Mouse (Mus musculus) thymus, postnatal 10 days (tissue): Measurements from ENCODE around the gene Fyn.

Experiments used
- DNase-seq, 2 experiments: peaks; one replicate each; pipeline ENCODE4 v3.0.0; 2021; ENCODE audit warnings: low spot score in 2 of 2

Gene Fyn

GRCm38 (mm10) chr10:39443122-39443521 lies 74.5 kb downstream of the Fyn start:
- DNase-seq: no peak

- no peak for DNase-seq
These were observed 75.3 kb downstream of the Fyn start for GRCm38 (mm10) chr10:39443947-39444346.

GRCm38 (mm10) chr10:39445870-39446269 lies 77.2 kb downstream of the Fyn start:
- no peak for DNase-seq

- no peak for DNase-seq
These were observed 78.1 kb downstream of the Fyn start for GRCm38 (mm10) chr10:39446706-39447105.

- DNase-seq: no peak
These were observed 80.5 kb downstream of the Fyn start for GRCm38 (mm10) chr10:39449179-39449578.

GRCm38 (mm10) chr10:39450356-39450755 lies 81.7 kb downstream of the Fyn start:
- no peak for DNase-seq

GRCm38 (mm10) chr10:39451065-39451464 lies 82.4 kb downstream of the Fyn start:
- no peak for DNase-seq

- no peak for DNase-seq
These were observed 83.4 kb downstream of the Fyn start for GRCm38 (mm10) chr10:39451918-39452624.

- DNase-seq: no peak
These were observed 86.7 kb downstream of the Fyn start for GRCm38 (mm10) chr10:39455344-39455743.

GRCm38 (mm10) chr10:39455857-39456620 lies 87.4 kb downstream of the Fyn start:
- DNase-seq: peak in 1 of 2 experiments; percentile 41

GRCm38 (mm10) chr10:39456776-39457175 lies 88.1 kb downstream of the Fyn start:
- DNase-seq: no peak

GRCm38 (mm10) chr10:39457281-39457680 lies 88.6 kb downstream of the Fyn start:
- no peak for DNase-seq

- no peak for DNase-seq
These were observed 90.4 kb downstream of the Fyn start for GRCm38 (mm10) chr10:39458766-39459699.

- no peak for DNase-seq
These were observed 92.0 kb downstream of the Fyn start for GRCm38 (mm10) chr10:39460621-39461020.

GRCm38 (mm10) chr10:39461909-39462308 lies 93.3 kb downstream of the Fyn start:
- DNase-seq: no peak

- DNase-seq: no peak
These were observed 94.1 kb downstream of the Fyn start for GRCm38 (mm10) chr10:39462711-39463110.

GRCm38 (mm10) chr10:39464383-39464782 lies 95.7 kb downstream of the Fyn start:
- DNase-seq: no peak

- DNase-seq: no peak
These were observed 98.7 kb downstream of the Fyn start for GRCm38 (mm10) chr10:39467317-39467716.

- DNase-seq: no peak
These were observed 99.2 kb downstream of the Fyn start for GRCm38 (mm10) chr10:39467821-39468220.

GRCm38 (mm10) chr10:39468576-39468975 lies 99.9 kb downstream of the Fyn start:
- no peak for DNase-seq

- DNase-seq: no peak
These were observed 100.7 kb downstream of the Fyn start for GRCm38 (mm10) chr10:39469341-39469740.

GRCm38 (mm10) chr10:39470321-39470720 lies 101.7 kb downstream of the Fyn start:
- DNase-seq: no peak
